Mouse (Mus musculus): ENCODE measurements at regions not wholly inside any gene's neighbourhood (a gene's known extent, or its start where the extent isn't known, plus 50 kb on each side); places are given as distances from the start of the nearest gene placed in this dataset.

GRCm38 (mm10) chr17:64407255-64408011, 75.7 kb upstream of the Pja2 start:
- TF ChIP-seq CTCF (IDR thresholded peaks at IDR 0.05) (no peak), EP300 (IDR thresholded peaks at IDR 0.05) (no peak)

Data from lung, postnatal 0 days (tissue).